Mouse (Mus musculus) bone marrow, adult 2 months (tissue): ENCODE results near the gene Fgd3. TPM values are rescaled to one million over a fixed set of nuclear protein-coding genes. Genes with fewer than 3 reads are reported as not detected.

Source experiments
- H3K27ac ChIP-seq: fragments of 200-500 bp; 2 replicates; pipeline ENCODE4 v1.5.1; 2012; ENCODE audit warnings: low read depth, mild to moderate bottlenecking, control low read depth, inconsistent platforms, low read length; ENCODE audit not compliant: control insufficient read depth, poor library complexity, insufficient read depth
- H3K4me1 ChIP-seq: fragments of 200-500 bp; 2 replicates; pipeline ENCODE4 v1.6.1; 2011; ENCODE audit warnings: low read length; ENCODE audit not compliant: control insufficient read depth, insufficient read depth
- H3K4me3 ChIP-seq: fragments of 200-500 bp; replicated peaks from 2 replicates; pipeline ENCODE3; 2011; ENCODE audit warnings: mild to moderate bottlenecking, low read depth, low read length, control low read depth; ENCODE audit not compliant: control insufficient read depth
- CTCF ChIP-seq: fragments of 200-500 bp; IDR thresholded peaks from 2 replicates; pipeline ENCODE4 v1.5.1; 2011; ENCODE audit warnings: low read length, control low read depth; ENCODE audit not compliant: control insufficient read depth, insufficient read depth
- POLR2A ChIP-seq: fragments of 200-500 bp; IDR thresholded peaks from 2 replicates; pipeline ENCODE4 v1.6.1; 2011; ENCODE audit warnings: low read depth, mild to moderate bottlenecking, control low read depth, low read length, borderline replicate concordance; ENCODE audit not compliant: control insufficient read depth
- WGBS: fragments of 180-500 bp; shearing (Covaris S2); methylation state at CpG from one replicate; pipeline ENCODE4 v1.1.7; 2018; 5-methylcytosine and 5-hydroxymethylcytosine counted together
- polyA plus RNA-seq: library from polyadenylated mRNA; stranded (reverse); fragments of >200 nt; gene quantifications from 2 replicates; pipeline ENCODE4 v1.2.4, GENCODE M21; 2011; ENCODE audit warnings: low replicate concordance; ENCODE audit not compliant: missing spikeins, insufficient read depth, insufficient read length

Gene Fgd3
- polyA plus RNA-seq, 1 experiment, result 31.9 TPM

DNA sequence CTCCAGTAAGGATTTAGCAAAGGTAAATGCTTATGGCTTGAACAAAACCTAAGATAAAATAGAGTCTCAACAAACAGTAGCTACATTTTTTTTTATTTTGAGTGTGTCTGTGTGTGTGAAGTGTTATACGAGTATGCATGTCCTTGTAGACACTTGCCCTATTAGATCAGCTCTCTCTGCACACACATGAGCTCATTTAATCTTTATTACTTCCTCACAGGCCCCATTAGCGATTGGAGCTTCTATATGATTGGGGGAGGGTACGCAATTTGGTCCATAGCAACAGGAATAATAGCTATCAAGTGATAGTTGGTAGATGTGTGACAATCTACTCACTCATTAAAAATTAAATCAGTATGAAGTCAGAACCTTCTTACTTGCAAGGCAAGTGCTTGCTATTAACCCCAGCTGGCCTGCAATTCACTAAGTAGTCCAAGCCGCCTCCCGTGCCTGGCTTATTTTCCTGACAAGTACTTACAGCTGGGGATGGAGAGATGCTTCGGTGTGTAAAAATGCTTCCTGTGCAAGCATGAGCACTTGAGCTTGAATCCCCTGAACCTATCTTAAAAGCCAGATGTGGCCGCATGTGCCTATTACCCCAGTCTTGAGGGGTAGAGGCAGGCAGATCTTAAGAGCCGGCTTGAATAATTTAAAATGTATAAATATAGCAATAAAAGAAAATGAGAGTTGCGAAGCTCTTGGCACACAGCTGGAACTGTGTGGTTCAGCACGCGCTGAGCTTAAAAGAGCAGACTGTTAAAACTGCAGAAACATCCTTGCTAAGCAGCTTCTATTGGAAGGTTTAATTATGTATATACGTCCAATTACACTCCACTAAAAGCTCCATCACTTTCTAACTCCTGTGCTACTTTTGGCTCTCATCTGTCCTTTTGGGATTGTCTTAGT is 15.2 kb upstream of the Fgd3 start:
- Histone ChIP-seq H3K4me1 (no peaks in the 10 kb centered on the region; the same call in 1 of the 2 replicates), H3K27ac (no peak overlapping the region), H3K4me3 (no peak overlapping the region)
- WGBS, result 86% methylated on average over 12 of the region's 12 CpGs
- TF ChIP-seq CTCF (no peak), POLR2A (no peak)

DNA sequence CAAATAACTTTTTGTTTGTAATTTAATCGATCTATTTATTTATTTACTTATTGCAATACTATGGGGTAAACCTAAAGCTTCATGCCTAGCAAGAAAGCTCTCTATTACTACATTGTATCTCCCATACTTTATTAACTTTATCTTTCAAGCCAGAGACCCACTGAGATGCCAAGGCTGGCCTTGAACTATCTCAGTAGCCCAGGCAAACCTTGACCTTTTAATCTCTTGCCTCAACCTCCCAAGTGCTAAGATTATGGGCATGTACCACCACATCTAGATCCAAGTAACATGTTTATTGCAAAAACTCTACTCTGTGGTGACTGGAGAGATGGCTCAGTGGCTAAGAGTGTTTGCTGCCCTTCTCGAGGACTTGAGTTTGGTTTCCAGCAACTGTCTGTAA is 13.1 kb upstream of the Fgd3 start:
- WGBS, result 69% methylated on average over 2 of the region's 2 CpGs
- TF ChIP-seq POLR2A, result no peak
- TF ChIP-seq CTCF, result no peak
- Histone ChIP-seq H3K4me1 (no peaks in the 10 kb centered on the region; the same call in 1 of the 2 replicates), H3K4me3 (no peak overlapping the region), H3K27ac (no peak overlapping the region)

DNA sequence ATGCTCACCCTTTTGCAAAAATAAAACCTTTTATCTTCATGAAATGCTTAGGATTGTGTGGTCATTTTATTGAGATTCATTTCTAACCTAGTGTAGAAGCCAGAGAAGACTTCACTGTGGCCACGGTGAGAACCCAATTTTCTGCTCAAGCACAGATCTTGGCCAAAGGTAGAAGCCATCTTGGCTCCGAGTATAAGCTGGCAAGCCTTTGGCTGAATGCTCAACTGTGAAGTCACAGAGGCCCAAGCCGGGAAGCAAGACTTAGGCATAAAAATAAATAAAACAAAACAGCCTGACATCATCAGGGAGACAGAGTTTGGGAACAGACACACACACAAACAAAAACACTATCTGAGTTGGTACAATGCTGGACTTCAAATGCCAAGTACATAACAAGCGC is 8.0 kb upstream of the Fgd3 start:
- no peak for TF ChIP-seq CTCF
- TF ChIP-seq POLR2A, result no peak
- WGBS, result 80% methylated on average over 4 of the region's 4 CpGs
- H3K27ac ChIP-seq, result no peak overlapping the region
- no peak overlapping the region for H3K4me3 ChIP-seq
- peaks cover 3% of the 10 kb centered on the region; the same call in 1 of the 2 replicates for H3K4me1 ChIP-seq

DNA sequence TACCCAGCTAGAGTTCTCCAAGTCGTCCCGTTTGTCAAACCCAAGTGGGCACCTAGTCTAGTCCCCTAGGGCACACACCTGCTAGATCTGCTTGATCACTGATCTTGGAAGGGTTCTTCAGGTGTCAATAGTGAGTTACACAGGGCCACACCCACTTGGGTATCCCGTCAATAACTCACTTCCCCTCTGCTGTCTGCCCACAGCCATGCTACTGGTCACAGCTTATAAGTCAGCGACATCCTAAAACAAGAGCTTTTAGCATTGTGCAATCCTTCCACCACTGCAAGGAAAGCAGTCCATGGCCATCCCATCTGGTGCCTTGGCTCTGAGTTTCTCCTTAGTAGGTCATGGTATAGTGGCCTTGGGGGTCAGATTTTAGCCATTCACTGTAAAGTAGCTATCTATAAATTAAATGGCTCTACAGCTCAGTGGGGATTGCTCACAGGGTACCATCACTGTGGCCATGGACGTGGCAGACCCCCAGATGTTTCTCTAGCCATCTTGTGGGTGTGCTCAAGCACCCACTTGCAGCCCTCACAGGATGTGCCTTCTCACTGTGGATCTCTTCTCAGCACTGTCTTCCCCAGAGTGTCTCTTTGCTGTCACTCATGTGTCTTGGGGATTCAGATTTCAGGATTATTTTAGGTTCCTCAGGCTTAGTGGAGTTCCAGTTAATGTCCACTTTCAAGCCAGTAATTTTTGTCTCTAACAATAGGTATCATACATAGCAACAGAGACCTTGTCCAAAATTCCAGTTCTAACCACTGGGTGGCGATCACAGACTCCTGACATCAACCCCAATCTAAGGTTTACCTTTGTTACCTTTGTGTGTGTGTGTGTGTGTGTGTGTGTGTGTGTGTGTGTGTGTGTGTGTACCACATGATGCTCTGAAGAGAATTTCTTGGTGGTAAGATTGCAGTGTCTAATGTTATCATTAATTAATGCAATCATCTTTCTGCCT is 6.4 kb upstream of the Fgd3 start:
- peaks cover 3% of the 10 kb centered on the region; the same call in 1 of the 2 replicates for H3K4me1 ChIP-seq
- TF ChIP-seq CTCF (no peak), POLR2A (no peak)
- H3K4me3 ChIP-seq, result no peak overlapping the region
- H3K27ac ChIP-seq, result no peak overlapping the region
- 32% methylated on average over 6 of the region's 6 CpGs for WGBS

DNA sequence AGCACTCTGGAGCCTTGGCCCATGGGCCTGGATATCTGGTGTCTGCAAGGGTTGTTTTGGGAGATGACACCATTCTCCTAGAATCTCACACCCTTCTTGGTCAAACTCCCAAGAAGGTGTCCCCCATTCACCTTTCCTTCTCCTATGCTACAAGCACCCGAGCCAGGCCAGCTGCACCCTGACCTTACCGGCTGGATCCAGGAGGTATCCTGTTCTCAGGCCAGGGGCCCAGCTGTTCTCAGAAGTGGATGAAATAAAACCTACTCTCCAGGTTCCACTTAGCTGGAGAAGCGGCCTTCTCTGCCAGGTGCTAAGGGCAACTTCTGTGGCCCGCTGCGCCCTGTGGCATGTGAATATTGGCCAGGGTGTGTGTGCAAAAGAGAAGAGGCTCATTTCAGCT is 4.8 kb upstream of the Fgd3 start:
- Histone ChIP-seq H3K27ac (no peak overlapping the region), H3K4me1 (peaks cover 3% of the 10 kb centered on the region; the same call in 1 of the 2 replicates), H3K4me3 (no peak overlapping the region)
- WGBS, result 91% methylated on average over 5 of the region's 5 CpGs
- TF ChIP-seq CTCF (no peak), POLR2A (no peak)

GRCm38 (mm10) chr13:49322739-49323138 is 2.6 kb upstream of the Fgd3 start:
- WGBS, result 76% methylated on average over 5 of the region's 5 CpGs
- no peak for TF ChIP-seq POLR2A
- no peak for TF ChIP-seq CTCF
- H3K4me3 ChIP-seq, result no peak overlapping the region
- peaks cover 3% of the 10 kb centered on the region; the same call in 1 of the 2 replicates for H3K4me1 ChIP-seq
- H3K27ac ChIP-seq, result no peak overlapping the region

DNA sequence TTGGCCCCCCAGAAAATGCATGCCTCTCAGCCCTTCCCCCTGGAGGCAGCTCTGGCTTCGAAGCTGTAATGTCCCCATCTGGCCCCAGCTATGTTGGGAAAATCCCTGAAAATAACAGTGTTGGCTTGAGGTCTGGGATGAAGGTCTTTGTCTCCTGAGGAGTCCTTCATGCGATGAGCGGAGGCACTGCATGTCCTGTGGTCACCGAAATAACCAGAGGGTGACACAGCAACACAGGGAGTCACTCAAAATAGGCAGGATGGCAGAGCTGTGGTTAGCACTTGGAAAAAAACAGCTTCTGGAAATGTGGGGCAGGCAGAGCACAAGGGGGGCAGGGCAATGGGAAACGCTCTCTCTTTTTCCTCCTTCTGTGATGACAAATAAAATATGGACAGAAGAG is 2.1 kb upstream of the Fgd3 start:
- no peak overlapping the region for H3K4me3 ChIP-seq
- WGBS, result 22% methylated on average over 5 of the region's 5 CpGs
- H3K27ac ChIP-seq, result no peak overlapping the region
- TF ChIP-seq CTCF (no peak), POLR2A (no peak)
- H3K4me1 ChIP-seq, result peaks cover 3% of the 10 kb centered on the region; the same call in 1 of the 2 replicates

GRCm38 (mm10) chr13:49321452-49321851 is 1.3 kb upstream of the Fgd3 start:
- 11% methylated on average over 3 of the region's 3 CpGs for WGBS
- no peak overlapping the region for H3K4me3 ChIP-seq
- no peak overlapping the region for H3K27ac ChIP-seq
- H3K4me1 ChIP-seq, result peaks cover 2% of the 10 kb centered on the region; the same call in 1 of the 2 replicates
- TF ChIP-seq CTCF, result no peak
- no peak for TF ChIP-seq POLR2A
